Mouse (Mus musculus): ENCODE measurements around the gene Necap2.

Necap2 gene

GRCm38 (mm10) chr4:141073661-141074060, 4.5 kb downstream of the Necap2 start:
- peak; percentile 97 for DNase-seq (ENCODE audit: low spot score)

DNA sequence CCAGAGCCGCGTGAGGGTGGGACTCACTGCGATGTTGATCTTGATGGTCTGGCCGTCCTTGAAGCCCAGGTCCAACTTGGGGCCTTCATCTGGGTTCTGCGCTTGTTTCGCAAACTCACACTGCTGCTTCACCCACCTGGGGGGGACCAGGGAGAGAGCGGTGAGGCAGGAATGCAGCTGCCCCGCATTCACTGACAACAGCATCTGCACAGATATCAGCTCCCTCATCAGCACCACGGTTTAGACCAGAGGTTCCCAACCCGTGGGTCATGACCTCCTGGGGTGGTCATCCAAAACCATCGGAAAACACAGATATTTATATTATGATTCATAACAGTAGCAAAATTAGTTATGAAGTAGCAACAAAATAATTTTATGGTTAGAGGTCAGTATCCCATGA, 5.7 kb downstream of the Necap2 start:
- no peak for DNase-seq (ENCODE audit: low spot score)

DNA sequence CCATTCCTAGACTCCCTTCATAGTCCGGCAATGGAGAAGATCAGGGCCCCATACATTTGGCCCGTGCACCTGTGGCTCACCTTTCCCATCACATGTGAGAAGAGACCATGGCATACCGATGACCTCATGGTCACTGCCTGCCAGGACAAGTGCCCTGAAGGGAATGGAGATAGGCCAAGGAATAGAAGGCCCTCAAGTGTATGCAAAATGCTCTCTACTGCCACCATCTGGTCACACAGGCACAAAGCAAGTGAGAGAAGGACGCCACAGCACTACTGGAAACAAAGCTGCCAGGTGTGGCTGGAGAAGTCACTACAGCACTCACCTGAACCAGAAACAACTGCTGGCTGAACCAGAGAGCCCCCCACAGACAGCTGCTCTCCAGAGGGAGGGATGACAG, 8.4 kb downstream of the Necap2 start:
- DNase-seq (ENCODE audit: low spot score): peak; percentile 92

GRCm38 (mm10) chr4:141068655-141069054, 9.5 kb downstream of the Necap2 start:
- no peak for DNase-seq (ENCODE audit: low spot score)

DNA sequence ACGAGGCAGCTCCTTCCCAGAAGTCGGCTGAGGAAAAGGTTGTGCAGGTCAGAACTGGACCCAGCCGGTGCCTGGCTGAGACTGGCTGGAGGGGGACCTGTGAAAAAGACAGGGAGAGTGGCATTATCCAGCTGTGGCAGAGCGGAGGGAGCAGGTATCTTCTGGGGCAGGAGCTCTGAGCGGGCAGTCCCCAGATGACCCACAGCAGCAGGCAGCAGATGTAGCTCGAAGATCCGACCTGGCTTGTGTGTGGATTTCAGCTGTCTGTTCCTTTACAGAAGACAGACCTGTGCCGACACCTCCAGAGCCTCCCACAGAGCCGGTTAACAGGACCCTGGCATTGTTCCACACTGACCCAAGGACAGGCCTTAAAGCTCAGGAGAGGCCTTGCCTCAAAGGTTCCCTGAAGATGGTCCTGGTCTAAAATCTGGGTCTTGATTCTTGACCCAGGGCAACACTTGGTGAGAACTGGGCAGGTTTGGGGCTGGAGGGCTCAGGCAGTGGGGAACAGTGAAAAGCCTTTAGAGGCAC, 10.6 kb downstream of the Necap2 start:
- DNase-seq (ENCODE audit: low spot score): peak; percentile 93

DNA sequence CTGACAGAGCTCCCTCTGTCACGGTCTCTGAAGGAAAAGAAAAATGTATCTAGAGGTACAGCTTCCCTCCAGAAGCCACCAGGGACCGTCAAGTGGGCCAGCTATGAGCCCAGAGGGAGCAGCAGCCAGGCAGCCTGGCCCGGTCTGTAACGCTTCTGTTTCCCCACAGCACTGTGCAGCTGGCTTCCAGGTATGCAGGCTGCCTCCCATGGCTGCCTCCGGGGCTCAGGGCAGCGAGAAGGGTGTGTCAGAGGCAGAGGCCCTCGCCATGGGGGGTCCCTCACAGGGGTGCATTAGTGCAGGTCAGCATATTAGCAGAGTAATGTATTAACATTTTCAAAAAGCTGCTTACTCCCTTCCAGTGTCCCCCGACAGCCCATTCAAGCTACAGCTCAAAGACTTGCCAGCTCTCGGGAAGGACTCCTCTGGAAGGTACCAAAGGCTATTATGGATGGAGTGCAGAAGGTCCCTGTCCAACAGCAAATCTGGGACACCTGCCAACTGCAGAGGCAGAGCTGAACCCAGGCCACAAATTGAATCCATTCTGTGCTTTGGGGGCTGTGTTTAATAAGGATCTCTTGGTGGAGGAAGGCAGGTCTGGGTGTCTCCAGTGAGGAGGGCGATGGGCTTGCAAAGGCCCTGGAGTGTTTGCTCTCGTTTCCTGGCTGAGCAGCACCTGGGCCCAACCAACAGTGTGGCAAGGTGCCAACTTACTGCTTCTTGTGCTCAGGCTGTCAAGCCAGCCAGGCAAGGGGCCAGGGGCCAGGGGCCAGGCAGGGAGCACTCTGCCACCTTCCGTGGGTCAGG, 11.2 kb downstream of the Necap2 start:
- peak; percentile 94 for DNase-seq (ENCODE audit: low spot score)

GRCm38 (mm10) chr4:141065123-141065522, 13.0 kb downstream of the Necap2 start:
- peak; percentile 98 for DNase-seq (ENCODE audit: low spot score)

DNA sequence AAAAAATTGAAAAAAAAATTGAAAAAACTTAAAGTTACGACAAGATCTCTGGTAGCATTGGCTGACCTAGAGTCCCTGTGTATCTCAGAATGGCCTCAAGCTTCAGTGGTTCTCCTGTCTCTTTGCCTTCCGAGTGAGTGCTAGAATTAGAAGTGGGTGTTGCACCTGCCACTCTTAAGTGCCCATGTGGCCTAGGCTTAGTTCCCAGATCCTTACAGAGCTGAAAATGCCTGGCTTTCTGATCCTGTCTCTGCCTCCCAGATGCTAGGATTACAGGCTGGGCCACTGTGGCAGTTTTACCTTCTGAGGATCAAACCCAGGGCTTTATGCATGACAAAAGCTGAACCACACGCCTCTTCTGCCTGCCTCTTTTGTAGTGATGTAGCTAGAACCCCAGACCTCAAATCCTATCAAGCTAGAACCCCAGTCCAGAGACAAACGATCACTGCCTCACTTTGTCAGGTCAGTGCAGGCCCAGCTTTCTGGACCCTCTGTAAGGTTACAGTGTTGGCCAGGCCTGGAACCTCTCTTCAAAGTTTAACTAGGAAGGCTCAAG, 14.0 kb downstream of the Necap2 start:
- DNase-seq (ENCODE audit: low spot score): no peak

DNA sequence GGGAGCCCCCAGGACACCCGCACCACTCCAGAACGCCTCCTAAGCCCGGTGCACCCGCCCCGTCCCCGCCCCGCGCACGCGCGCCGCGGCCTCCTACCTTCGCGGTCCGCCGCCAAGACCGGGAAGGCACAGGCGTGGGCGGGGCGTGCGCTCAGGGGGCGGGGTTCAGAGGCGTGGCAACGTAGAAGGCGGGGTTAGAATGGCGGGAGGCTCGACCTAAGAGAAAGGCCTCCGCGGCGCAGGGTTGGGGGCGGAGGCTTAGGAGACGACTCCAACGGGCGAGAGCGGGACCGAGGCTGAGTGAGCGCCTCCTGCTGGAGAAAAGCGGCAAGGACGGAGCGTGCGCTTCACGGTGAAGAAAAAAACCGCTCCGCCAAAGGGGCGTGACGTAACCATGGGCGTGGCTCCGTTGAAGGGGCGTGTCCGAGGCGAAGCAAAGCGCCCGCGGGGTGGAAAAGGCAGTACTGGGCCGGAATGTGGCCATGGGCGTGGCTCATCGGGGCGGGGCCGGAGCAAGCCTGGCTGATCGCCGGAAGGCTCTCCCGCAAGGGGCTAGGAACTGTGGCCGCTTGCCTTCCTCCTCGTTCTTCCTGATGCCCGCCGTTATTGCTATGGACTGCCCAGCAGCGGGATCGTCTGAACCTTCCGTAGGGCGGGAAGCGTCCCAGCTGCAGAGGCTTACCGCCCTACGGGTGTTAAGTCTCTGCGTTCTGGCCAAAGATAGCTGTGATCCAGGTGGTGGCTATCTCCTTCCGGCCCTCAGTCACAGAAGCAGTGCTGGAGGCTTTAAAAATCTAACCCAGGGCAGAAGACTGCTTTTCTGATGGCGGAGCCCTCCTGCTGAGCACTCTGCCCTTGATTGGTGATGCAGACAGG, 17.5 kb downstream of the Necap2 start, which contains the start of gene Crocc:
TSS of gene Crocc (minus strand) at position 125 of the 876 bp plus-strand sequence.
- DNase-seq (ENCODE audit: low spot score): peak; percentile 100

GRCm38 (mm10) chr4:141059616-141060425, 18.3 kb downstream of the Necap2 start:
- DNase-seq (ENCODE audit: low spot score): peak; percentile 69

GRCm38 (mm10) chr4:141058835-141059234, 19.3 kb downstream of the Necap2 start:
- no peak for DNase-seq (ENCODE audit: low spot score)

GRCm38 (mm10) chr4:141056970-141057369, 21.2 kb downstream of the Necap2 start:
- no peak for DNase-seq (ENCODE audit: low spot score)

DNA sequence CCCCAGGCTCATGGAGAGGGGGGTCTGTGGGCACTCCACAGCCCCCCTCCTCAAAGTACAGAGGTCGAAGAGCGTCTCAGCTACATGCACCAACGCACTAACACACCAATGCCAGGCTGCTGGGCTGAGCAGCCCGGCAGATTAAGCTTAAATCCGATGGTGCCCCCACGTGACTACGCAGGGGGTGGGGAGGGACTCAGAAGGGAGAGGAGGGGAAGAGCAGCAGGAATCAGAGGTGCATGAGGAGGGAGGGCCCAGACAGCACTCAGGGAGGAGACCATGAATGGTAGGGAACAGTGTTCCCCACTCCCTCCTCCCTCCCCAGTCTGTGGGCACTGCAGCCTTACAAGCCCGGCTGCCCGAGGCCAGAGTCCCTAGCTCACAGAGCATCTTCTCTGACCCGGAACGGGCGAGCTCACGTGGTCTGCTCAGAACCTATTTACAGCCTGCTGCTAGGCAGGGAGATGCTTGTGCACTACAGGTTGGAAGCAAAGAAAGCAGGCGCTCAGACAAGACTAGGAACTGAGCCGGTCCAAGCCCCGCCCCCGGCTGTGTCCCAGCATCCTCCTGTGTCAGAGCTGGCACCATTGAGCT, 24.5 kb downstream of the Necap2 start:
- peak; percentile 75 for DNase-seq (ENCODE audit: low spot score)

DNA sequence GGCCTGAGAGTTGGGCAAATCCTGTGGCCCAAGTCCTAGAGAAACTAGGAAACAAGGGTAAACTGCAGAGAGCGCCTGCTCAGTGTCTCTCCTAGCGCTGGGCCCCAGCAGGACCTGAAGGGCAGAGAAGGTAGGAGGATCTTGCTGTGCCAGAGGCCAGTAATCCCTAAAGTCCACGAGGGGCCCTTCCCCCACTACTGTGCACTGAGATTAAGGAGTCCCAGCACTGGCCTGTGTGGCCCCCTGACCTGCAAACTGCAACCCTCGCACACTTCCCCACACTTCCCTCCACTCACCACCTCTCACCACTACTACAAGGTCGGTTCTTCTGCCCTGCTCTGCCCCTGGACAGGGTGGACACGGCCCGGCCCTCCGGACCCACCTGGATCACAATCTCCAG, 25.0 kb downstream of the Necap2 start:
- DNase-seq (ENCODE audit: low spot score): no peak

GRCm38 (mm10) chr4:141052442-141052841, 25.7 kb downstream of the Necap2 start:
- peak; percentile 84 for DNase-seq (ENCODE audit: low spot score)

GRCm38 (mm10) chr4:141049476-141049835, 28.7 kb downstream of the Necap2 start:
- DNase-seq (ENCODE audit: low spot score): peak; percentile 86

DNA sequence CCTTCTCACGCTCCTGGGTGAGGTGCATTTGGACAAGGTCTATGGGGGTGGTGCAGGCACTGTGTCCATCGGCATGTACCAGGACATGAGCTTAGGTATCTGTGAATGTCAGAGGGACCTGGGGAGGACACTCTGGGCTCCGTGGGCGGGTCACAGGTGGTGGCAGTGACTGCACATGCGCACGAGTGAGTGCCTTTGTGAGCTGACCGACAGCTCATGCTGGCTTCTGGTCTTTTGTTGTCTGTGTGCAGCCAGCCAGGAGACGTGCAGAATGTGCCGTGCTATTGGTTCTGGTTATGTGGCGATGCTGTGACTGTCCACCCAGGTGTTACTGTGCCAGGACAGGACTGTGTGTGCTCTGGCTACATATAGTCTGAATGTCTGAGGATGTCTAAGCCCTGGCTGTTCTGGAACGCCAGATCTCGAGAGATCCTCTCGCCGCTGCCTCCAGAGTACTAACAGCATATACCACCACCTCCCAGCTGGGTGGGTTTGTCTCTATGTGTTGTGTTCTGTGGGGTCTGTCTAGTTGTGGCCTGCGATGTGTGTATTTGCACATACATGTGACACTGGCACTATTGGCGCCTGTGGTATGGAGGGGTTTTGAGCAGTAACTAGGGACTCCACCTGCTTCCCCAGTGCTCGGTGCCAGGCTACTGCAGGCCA, 29.2 kb downstream of the Necap2 start:
- DNase-seq (ENCODE audit: low spot score): no peak

DNA sequence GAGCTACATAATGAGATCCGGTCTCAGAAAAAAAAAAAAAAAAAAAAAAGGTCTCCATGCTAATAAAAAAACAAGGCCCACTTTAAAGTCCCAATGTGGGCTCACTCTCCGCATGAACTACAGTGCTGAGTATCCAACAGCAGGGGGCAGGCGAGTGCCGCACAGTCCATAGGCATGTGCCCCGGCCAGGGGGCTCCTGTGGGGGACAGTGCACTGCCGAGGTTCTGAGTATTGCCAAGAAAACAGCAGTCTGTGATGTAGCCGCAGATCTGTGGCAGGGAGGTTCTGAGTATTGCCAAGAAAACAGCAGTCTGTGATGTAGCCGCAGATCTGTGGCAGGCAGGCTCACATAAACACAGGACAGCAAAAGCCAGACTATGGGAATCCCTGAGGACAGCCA, 33.3 kb downstream of the Necap2 start:
- peak; percentile 85 for DNase-seq (ENCODE audit: low spot score)

- DNase-seq (ENCODE audit: low spot score): no peak
Observed at GRCm38 (mm10) chr4:141041117-141041516, 37.0 kb downstream of the Necap2 start.

Data from MN1 (cell line).